Mouse (Mus musculus) urinary bladder, adult 18-20 months (tissue): ENCODE measurements at regions not wholly inside any gene's neighbourhood (a gene's known extent, or its start where the extent isn't known, plus 50 kb on each side); places are given as distances from the start of the nearest gene placed in this dataset.

Experiments used
- DNase-seq, 2 experiments: peaks; one replicate each; pipeline ENCODE4 v3.0.0; 2022; ENCODE audit warnings: low spot score in 2 of 2, mixed read lengths in 2 of 2

DNA sequence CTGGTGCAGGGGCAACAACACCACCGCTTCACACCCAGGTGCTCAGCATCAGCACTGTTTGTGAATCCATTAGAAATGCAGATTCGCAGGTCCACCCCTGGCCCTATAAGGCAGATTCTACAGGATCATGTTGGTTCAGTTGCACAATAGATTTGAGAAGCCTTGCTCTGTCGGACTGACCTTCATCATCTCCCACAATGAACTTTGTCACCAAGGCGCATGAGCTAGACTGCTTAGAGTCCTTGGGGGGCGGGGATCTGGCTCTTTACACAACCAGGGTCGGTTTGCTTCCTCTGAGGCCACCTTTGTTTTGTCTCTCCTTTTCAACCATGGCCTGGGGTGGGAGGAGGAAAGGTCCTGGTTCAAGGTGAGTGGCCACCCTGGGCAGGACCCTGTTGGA lies 209.7 kb downstream of the Igsf11 start:
- no peak for DNase-seq

DNA sequence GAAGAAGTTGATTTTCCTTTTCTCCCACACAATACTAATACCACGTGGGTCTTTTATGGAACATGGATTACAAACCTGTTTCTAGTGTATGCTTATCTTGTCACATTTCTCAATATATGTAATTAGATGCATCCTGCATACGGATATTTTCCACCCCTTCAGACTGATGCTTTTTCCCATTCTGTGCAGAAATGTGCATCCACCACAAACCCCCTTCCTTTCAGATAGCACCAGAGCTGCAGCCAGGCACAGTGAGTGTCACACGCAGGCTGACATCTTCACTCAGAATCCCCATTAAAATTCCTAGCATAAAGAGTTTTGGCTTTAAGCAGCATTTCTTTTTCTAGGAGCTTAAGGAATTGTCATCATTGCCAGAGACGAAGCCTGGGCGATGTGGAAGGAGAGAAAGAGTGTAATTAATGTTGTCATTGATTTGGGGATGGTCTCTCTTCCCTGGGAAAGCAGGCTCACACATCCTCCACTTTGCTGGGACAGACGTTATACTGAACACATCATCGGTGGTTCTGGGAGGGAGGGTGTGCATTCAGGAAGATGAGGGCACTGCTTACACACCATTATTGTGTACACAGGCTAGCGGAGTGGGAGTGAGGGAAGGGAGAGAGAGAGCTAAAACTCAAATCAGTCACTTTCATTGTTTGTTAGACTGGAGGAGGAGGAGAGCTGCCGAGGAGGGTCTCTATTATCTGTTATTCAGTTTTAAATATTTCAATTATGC lies 211.1 kb downstream of the Igsf11 start:
- DNase-seq, result no peak

DNA sequence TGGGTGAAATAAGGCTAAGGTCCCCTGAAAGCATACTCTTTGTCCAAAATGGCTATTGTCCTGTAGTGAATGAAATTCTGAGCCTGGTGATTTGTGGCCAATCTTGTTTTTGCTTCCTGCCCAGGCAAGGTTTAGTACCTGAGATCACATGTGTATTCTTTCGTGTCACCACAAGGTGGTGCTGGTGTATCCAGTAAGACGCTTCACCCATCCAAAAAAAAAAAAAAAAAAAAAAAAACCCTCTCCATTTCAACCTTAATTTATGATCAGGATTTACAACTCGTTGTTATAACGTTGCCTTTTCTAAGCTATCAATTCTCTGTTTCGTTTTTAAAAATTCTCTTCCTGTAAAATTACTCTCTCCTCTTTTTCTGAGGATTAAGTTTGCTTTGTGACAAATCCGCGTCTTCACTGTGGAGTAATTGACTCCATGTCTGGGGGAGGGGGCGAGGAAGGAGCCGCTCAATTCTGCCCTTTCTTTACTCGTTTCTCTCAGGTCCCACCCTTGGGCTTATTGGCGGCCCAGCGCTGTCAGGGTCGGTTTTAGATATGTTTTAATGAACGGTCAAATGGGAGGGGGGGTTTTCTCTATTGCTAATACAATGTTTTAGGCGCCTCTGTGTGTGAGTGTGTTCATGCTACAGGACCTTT lies 217.0 kb downstream of the Igsf11 start:
- peak in 1 of 2 experiments; percentile 5 for DNase-seq

DNA sequence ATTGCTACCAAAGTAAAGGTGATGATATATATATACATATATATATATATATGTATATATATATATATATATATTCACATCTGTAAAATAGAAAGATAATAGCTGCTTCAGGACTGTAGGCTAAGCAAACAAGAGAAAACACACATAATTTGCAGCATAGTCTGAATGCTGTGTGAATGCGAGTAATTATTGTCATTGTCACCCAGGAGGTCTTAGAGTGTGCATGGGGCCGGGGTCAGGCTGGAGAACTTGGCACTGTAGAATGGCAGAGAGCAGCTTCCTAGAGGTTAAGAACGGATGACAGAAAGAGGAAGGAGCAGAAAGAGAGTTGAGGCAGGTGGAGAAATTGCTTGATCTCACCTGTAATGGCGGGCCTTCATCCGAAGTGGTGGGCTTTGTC lies 217.6 kb downstream of the Igsf11 start:
- DNase-seq, result no peak

DNA sequence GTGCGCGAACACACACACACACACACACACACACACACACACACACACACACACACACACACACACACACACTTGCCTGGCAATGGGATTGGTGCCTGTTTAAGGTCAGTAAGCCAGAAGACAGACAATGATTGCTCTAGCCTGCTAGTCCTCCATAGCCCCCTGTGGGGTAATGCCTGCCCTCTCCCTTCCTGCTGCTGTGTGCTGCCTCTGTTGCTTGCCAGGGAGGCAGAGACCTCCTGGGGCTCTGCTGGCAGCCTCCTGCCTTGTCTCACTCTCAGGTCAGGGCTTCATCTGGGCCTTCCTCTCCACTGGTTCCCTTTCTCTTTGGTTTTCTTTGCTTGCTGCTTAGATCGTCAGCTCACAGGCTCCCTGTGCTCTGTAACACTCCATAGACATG lies 225.6 kb downstream of the Igsf11 start:
- no peak for DNase-seq

DNA sequence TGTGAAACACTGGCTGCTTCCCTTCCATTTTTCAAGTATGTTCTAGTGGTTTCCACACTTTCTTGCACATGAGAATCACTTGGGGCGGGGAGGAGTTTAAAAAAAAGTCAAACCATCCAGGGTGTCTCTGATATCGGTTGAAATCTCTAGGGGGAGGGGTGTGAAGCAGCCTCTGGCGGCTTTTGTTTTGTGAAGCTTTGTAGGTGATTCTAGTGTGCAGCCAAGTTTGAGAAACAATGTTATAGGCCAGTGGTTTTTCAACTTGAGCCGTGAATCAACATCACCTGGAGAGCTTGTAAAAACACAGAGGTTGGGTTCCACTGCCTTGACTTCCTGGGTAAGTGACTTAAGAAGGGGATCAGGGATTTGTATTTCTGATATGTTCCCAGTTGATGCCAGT lies 227.3 kb downstream of the Igsf11 start:
- no peak for DNase-seq

DNA sequence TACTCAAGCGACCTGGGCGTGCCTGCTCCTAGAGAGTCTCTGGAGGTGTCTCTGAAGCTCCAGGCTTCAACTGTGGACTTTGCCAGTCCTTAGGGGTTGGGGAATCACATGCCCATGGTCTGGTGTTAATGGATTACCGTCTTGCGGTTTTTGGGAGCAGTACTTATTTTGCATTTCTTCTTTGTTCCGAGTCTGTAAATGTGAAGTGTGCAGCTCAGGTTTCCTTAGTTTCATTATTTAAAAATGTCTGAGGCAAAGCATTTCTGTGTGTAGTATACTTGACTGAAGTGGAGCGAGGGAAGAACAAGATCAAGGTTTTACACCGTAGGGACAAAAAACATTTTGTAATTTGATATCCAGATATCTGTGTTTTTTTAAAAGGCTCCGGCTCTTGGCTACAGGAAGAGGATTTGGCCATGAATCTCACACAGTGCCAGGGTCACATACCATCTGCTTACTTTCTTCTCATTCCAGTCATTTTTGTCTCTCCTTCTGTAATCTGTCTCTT lies 231.0 kb downstream of the Igsf11 start:
- DNase-seq, result no peak

DNA sequence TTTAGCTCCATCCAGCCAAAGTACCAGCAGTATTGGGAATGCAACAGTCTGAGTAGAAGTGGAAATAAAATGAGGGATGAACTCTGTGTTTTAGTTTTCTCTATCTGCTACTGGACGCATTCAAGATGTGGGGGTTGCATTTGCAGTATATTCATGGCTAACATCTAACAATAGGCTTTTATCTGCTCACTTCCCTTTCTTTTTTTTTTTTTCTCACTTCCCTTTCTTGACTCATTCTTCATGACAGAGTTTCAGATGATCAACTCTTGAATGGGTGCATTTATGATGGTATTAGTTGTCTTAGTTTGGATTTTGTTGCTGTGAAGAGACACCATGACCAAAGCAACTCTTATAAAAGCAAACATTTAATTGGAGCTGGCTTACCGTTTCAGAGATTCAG lies 240.0 kb downstream of the Igsf11 start:
- no peak for DNase-seq

DNA sequence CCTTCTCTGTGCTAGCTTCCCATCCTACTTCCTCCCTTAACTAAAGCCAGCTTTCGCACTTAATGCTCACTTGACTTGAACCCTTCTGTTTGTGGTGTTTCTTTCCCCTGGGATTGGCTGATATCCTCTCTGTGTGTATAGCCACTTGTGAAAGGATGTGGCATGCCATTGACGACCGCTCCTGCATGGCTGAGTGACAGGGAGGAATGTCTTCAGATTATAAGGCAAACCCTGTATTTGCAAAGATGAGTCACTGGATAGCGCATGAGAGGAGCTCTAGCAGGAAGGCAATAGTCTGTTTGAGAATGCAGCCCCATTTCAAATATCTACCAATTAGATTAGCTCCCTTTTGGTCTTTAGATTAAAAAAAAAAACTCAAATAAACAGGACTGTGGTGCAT lies 243.3 kb downstream of the Igsf11 start:
- DNase-seq, result no peak

DNA sequence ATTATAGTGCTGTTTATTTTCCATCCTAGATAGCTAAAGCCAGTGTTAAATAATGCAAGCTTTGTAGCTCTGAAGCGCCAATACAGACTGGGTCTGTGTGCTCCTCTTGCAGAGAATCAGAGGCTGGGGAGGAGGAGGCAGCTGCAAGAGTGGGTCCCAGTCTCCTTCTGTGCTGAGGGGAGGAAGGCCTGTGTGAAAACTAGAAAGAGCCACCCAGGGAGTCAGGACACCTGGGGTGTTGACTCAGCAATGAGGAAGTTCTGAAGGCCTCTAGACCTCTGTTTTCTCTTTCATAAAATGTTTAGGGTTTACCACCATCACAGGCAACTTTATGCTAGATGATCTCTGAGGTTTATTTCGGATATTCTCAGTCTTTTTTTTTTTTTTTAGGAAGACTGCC lies 254.7 kb downstream of the Igsf11 start:
- DNase-seq, result no peak

DNA sequence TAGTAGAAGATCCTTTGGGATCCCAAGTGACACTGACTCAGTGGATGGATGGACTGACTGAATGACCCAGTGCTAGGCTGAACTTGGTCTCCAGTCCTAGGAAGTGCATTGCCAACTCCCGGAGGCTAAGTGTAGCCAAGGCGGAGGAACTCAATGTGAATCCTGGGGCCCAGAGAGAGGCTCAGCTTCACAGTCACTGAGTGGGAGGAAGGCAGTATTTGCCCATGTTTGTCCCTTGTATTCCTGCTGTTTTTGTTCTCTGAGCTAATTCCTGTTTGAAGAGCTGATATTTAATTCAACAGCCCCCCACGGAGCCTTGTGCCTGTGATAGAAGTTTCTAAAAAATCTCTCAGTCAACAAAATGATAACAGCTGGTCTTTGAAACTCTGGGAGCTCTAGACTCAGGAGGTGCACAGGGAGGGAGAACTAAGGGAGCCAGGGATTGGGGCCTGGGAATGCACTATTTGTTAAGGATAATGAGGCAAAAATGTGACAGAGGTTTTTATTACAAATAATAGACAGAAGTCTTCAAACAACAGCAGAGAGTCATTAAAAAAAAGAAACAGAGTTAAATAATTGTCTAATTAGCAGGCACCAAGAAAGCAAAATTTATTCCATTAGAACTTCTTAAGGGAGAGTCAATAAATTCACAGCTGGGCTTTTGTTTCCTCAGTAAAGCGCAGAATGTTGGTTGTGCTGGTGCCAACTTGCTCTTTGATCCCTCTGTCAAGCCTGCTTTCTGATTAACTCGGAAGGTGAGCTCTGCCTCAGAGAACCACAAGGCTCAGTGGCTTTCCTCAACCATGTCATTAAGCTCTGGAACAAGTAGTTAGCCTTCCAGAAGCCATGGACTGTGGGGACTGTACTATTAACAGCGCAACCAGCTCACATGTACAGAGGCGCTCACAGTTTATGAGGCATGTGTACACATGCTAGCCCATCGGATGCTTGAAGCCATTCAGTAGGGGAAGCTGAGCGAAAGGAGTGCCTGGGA lies 259.2 kb downstream of the Igsf11 start:
- DNase-seq, result no peak

DNA sequence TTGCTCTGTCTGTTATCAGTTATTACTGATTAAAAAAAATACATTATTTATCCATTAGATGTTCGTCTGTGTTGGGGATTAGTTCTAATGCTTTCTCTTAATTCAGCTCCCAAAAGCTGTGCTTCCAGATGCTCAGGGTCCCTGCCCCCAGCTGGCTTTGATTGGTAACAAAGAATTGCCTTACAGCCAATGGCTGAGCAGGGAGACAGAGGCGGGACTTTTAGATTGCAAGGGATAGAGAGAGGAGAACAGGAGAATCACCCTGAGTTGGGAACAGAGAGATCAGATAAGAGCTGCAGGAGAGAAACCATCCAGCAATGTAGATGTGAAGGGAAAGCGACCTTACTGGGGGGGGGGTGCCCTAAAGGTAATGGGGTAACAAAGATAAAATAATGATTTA lies 266.4 kb downstream of the Igsf11 start:
- no peak for DNase-seq

DNA sequence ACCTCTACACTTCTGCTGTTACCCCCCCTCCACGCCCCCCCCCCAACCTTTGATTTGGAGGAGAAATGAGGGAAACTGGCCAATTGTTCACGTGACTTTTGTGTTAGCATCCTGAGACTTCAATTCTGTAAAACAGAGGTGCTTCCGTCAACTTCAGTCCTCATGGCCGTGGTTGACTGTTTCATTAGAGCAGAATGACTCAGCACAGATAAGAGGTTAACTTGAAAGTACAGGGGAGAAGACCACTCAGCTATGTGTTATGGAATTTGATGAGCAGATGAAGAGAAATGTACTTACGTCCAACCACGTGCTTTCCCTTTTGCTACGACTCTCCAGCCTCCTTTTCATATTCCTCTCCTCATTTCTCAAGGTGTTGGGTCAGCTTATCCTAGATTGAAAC lies 267.3 kb downstream of the Igsf11 start:
- no peak for DNase-seq

DNA sequence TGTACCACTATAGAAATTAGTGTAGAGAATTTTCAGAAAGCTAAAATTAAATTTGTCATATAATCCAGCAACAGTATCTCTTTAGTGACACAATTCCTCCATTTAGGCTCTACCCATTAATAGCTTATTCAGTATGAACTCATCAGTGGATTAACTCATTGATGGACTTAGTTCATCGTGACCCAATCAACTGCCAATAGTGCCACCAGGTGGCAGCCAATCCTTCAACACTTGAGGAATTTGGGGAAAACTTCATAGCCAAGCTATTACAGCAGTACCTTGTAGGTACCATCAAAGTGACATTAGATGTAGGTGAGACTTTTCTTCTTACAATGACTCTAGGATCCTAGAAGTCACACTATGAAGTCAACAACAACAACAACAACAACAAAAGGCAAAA lies 270.2 kb downstream of the Igsf11 start:
- no peak for DNase-seq

DNA sequence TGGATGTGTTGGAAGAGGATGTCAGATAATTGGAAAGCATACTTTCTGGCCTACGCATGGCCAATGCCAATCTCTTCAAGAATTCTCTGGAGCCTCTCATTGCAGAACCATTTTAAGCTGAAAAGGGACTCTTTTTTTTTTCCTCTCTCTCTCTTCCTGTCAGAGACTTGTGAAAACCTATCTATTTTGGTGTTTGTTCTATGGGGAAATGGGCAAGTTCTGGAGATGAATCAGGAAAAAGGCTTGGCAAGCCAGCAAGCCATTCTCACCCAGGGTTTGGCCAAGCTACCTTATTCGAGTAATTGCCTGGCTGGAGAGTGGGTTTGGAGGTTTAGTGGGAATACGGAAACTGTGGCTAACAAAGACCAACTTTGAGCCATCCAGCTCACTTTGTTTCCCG lies 299.4 kb downstream of the Igsf11 start:
- DNase-seq, result no peak

DNA sequence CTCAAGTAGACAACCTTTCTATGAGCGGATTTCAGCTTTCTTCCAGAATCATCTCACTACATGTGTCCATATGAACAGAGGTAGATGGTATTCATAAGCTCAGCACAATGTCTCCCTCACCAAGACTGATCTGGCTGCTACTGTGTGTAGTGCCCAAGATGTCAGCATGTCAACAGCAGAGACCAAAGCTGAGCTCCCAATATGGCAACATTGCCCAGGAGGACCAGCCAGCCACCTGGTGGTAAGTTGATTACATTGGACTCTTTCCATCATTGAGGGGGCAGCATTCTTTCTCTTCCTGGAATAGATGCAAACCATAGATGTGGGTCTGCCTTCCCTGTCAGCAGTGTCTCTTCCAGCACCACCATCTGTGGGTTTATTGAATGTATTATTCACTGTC lies 303.0 kb downstream of the Igsf11 start:
- DNase-seq, result no peak

DNA sequence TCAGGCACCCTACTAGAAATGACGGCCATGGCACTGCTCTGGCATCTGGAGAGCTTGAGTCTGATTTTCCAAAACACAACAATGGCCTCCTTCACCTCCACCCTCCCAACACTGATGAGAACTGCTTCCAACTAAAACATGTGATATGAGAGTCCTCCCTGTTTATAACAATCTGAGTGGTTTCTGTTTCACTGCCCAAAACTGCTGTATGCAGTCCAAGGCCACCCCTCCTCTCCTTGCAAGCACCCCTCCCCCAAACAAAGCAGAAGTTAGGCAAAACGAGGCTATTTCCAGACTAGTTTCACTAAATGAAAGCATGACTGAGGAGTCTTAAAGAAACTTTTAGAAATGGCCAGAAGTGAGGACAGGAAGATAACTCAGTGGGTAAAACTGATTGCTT lies 304.4 kb downstream of the Igsf11 start:
- DNase-seq, result no peak

DNA sequence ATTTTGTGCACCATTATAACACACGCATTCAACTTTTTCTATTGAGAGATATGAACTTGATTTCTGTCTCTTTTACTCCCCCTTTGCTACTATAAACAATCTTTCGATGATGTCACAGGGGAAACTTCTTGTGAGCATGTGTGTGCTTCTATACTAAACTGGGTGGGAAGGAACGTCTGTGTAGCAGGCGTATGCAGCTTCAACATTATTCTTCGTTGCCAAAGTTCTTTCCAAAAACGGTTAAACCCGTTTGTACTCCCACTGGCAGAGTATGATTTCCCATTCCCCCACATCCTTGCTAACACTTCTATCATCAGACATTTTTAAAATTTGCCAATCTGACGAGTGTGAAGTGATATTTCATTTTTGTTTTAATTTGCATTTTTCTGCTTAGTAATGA lies 331.1 kb downstream of the Igsf11 start:
- no peak for DNase-seq

DNA sequence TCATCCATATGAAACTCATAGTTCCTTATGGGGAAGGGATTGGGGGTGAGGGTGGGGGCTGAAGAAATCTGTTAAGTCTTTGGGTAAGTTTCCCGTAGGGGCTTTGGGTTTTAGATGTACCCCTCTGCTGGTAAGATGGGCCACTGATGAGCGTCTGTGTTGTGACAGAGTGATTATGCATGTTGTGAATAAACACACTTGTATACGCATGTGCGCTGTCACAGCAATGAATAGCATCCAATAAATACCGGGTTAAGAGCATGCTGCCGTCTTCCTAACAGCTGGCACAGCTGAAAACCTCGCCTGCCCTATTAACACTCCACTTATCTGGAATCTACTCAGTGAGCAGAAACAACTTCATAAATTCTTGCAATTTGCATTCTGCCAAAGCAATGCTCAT lies 337.0 kb downstream of the Igsf11 start:
- DNase-seq, result no peak

DNA sequence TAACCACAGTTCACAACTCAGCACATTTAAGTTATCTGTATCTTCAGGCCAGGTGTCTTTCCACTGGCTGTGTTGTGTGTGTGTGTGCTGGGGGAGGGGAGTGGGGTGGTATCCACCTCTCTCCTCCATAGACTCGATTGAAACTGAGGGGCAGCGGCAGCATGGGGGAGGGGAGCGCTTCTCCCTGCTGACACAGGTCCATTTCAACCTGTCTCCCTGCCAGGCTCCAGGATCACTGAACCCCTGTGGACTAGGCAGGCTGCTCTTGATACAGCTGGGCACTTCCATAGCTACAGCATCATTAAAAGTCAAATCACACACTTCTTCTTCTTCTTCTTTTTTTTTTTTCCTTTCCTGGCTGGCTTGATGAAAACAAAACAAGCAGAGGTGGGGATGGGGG lies 338.0 kb downstream of the Igsf11 start:
- DNase-seq, result no peak

DNA sequence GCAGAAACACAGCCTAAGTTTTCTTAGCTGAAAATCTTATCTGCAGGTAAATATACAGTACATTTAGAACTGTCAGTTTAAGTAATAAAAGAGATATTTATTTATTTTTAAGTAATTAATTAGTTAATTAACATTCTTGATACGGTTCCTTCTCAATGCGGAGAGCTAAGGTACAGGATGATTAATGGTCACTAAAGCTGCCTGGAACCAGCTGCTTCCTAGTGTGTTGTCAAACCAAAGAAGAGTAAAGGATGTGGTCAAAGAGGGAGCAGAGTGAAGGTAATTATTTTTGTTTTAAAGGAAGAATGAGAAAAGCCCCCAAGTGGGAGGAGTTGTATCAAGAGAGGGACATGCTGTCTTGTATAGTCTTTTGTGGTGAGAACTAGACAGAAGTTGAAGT lies 341.8 kb downstream of the Igsf11 start:
- no peak for DNase-seq

DNA sequence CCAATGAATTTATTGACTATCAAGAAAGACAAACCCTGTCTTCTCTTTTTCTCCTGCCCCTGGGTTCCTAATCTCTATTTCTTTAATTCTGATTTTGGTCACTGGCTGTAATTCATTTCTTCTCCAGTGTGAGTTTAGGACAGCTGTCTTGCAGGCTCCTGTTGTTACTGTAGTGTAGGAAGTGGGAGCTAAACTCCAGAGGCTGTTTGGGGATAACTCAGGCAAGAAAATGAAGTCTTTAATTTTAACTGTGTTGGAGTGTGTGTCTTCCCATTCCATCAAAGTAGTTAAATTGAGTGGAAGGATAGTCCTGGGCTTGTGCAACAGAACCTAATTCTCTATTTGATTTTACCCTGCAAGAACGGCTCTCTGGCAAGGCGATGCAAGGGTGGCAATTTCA lies 381.0 kb downstream of the Igsf11 start:
- DNase-seq, result no peak
